Mouse (Mus musculus): ENCODE data around the gene Mgp.

Gene Mgp

DNA sequence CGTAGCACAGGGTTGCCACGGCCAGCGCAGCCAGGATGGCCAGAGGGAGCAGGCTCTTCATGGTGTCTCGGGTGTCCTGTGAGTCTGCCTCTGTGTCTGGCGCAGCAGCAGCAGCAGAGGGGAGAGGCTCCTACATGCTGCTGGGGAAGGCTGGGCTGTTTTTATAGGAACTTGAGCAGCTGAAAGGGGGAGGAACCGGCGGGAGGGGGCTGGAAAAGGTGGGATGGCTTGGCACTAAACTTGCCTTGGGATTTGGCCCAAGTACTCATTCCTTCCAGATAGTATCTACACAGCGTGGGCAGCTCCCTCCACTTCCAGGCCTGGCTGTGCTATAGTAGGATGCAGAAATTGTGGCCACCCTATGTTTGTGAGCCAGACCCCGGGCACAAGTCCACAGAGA is at the start of gene Mgp:
Gene Mgp, minus strand, starts transcription at position 154 of the 400 bp plus-strand sequence.
- no peak for DNase-seq (ENCODE audit: low spot score)

DNA sequence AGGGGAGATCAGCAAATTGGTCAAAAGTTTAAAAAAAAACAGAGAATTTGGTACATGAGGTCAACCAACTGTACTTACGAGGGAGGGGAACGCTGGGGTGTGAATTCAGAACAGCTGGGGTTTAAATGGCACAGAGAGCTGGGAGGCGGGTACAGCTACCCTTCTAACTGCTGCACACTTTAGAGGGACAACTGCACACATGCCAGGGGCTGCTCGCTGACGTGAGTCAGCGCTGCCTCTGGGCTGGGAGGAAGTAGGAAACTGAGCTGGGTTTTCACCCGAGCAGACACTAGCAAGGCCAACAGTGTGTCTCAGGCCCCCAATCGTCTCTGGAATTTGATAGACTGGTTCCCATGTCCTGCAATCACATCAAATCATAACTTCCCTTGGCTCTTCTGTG is 49.4 kb upstream of the Mgp start:
- no peak for DNase-seq (ENCODE audit: low spot score)

DNA sequence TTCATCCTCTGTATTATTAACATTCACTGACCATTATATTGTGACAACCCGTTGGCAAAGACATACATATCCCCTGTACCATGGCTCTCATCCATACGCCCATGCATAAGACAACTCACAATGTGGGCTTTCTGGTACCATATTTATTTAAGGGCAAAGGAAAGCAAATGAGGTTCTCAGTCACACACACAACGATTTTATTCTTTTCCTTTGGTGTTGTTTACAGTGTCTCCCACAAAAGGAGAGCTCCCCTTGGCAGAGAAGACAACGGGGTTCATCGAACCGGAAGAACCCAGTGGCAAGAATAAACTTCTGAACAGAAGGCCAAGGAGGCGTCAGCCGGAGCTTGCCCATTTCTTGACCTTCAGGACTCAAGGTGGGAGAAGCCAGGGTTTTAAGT is 47.9 kb upstream of the Mgp start, which contains the start of gene Pde6h:
Gene Pde6h, plus strand, starts transcription at position 301 of the 400 bp plus-strand sequence.
- no peak for DNase-seq (ENCODE audit: low spot score)

DNA sequence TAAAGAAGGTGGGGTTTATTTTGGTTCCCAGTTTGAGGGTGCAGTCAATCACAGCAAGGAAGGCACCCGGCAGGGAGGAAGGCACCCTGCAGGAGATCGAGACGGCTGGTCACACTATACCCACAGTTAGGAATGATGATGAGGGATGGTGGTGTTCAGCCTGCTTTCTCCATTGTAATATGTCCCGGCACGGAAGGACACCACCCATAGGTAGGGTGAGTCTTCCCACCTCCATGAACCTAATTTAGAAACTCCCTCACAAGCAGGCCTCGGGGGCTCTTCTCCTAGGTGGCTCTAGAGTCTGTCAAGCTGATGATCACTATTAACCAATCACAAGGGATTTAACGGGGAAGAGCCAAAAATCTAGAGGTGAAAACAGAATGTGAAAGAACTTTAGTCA is 47.2 kb upstream of the Mgp start:
- DNase-seq (ENCODE audit: low spot score): no peak

DNA sequence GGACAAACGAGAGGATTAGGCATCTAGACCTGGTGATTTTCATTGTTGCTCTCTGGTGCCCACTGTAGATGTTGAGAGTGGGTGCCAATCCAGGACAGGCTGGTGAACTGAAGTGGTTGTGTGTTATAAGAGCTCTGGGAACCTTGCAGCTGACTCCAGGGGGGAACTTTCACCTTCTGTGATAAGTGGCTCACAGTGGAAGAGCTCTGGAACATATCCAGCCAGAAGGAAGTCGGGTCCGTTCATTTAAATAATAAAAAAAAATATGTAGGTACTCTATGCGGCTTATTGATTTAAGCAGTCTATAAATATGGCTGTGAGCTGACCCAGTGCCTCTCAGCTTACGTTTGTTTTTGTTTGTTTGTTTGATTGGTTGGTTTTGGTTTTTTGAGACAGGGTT is 46.5 kb upstream of the Mgp start, which contains the start of gene Erp27:
Gene Erp27, minus strand, starts transcription at position 101 of the 400 bp plus-strand sequence.
- DNase-seq (ENCODE audit: low spot score): no peak

DNA sequence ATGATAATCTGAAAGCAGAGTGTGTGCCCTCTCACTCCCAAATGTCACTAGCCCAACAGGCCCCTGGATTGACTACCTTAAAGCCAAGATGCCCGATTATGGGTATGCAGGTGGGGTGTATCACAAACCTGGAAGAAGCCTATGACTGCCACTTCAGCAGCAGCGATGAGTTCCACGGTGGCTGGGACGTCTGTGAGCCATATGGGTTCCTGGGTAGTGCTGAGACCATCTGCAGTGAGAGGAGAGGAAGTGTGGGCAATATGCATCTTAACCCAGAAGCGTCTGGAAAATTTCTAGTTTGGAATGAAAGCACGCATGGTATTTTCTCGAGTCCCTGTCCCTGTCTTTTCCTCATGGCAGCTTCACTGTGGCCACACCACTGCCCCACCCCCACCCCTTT is 46.0 kb upstream of the Mgp start:
- DNase-seq (ENCODE audit: low spot score): no peak

DNA sequence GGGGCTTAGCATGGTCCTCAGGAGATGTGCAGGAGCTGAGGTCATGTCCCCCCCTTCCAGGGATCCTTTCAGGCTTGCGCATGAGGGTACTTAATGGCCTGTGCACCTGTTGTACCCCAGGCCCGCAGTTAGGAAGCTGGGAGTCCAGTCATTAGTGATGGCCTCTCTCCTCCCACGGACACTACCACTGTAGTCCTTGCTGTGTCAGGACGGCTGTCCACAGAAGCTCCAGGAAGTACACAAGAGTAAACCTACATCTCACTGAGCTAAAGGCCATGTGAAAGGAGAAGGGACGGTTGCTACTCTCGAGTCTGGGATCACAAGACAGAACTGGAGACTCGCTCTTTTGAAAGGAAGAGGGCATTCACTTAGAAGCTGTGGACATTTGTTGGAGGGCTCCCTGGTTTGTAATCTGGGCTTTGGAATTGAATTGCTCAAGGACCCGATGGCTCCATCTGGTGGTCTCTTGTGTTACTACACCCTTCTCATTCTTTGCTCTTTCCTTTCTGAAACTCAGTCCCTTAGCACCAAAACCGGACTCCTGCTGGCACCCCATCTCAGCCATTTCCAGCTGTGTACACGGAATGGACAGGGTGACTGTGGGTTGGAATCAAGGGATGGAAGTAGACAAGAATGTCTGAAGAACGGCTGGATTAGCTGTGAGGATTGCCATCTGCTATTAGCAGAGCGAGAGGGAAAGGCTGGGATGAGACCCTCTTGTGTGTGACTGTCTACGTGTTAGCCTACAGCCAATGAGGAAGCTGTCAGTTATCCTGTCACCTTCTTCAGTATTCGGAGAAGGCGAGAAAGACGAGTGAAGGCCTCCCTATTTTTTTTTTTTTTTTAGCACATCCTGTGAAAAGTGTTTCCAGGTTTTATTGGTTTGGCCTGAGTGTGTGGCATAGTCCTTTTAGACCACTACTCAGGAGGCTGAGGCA is 45.0 kb upstream of the Mgp start:
- DNase-seq (ENCODE audit: low spot score): peak; percentile 82

DNA sequence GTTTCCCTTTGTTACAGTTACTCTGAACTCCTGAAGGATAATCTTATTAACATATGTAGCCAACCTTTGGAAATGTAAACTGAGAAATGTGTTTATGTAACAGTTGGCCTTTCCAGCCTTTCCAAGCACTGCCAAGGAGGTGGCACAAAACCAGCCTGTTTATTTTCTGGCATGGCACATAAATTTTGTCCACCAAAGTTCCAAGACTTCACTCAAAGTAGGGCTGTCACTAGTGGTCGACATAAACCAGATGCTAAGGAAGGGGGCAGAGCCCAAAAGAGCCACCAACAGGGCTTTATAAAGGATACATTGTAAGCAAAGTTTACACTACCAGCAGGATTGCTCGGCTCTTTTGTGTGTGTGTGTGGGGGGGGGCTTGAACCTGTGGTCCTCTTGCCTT is 42.3 kb upstream of the Mgp start:
- DNase-seq (ENCODE audit: low spot score): no peak

DNA sequence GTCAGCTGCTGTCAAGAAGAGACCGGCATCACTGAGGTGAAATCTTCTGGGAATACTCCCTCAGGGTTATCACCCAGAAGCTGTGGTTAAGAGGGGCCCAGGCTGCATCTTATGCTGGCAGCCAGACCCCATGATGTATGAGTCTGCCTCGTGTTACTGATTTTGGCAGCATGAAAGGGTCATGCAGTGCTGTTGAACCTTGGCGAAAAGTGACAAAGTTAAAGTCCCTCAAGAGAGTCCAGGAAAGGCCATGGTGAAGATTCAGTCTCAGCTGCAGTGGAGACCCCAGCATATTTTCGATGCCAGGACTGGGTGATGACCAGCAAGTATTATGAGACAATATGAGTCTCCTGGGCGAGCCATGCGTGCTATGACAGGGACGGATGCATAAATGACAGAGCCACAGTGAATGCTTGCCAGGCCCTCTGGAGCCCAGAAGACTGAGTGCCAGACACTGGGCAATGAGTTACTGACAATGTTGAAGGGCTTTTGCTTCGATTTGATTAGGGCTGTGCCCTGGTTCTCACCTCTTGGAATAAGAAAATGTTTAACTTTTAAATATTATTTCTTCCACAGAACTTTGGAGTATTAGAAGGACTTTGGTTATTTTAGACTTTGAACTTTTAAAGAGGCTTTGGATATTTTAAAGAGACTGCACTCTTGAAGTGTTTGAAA is 40.2 kb upstream of the Mgp start:
- DNase-seq (ENCODE audit: low spot score): no peak

DNA sequence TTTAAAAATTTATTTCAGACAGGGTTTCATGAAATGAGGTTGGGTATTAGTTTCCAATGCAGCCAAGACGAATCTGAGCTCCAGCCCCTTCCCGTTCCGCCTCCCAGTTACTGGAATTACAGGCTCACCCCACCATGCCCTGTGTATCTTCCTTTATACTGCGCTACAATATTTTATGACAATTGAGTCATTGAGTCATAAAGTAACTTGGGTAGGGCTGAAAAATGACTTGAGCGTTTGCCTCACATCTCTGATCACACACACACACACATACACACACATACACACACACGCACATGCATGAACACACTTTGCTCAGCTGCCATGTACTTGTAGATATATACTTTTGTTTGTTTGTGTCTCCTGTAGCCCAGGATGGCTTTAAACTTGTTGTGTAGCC is 38.6 kb upstream of the Mgp start:
- no peak for DNase-seq (ENCODE audit: low spot score)

DNA sequence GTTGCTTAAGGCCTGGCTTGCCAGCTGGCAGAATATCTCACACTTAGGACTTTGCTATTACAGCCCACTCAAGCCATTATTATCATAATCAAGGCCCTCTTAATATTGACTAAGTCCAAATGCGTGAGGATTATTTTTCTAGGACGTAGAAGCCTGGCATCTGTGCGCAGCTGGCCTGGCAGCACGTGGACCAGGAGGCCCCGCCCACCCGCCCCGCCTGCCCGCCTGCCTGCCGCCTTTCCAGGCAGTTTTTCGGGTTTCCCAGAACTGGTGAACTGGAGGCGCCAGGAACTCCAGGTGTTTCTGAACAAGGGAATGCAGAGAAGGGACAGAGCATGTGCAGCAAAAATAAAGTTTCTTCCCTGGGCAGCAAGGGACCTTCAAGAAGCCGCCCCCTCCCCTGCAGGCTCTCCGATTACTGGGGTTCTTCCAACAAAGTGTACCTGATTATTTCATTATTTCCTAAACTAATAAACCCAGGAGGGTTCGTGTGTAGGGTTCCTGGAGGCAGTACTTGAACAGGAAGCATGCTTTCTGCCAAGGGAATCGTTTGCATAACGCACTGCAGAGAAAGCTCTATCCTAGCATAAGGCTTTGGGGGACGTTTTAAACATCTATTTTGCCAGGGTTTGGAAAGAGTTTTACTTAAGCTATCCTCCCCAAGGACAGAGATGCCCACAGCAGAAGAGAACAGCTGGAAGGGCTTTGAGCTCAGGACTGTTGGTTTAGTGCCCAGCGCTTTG is 37.9 kb upstream of the Mgp start:
- DNase-seq (ENCODE audit: low spot score): no peak

DNA sequence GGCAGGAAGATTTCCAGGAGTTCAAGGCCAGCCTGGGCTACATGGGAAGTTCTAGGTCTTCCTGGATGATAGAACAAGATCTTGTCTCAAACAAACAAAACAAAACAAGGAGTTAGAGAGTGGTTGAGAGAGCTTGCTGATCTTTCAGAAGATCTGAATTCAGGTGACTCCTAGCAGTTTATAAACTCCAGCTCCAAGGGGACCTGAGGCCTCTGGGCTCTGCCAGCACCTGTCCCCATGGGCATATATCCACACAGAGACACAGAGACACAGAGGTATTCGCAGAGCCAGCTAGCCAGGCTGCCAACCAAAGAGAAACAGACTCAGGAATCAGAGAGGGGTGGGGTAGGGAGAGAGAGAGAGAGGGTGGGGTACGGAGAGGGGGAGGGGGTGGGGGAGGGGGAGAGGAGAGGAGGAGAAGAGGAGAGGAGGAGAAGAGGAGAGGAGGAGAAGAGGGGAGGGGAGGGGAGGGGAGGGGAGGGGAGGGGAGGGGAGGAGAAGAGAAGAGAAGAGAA is 37.2 kb upstream of the Mgp start:
- no peak for DNase-seq (ENCODE audit: low spot score)

DNA sequence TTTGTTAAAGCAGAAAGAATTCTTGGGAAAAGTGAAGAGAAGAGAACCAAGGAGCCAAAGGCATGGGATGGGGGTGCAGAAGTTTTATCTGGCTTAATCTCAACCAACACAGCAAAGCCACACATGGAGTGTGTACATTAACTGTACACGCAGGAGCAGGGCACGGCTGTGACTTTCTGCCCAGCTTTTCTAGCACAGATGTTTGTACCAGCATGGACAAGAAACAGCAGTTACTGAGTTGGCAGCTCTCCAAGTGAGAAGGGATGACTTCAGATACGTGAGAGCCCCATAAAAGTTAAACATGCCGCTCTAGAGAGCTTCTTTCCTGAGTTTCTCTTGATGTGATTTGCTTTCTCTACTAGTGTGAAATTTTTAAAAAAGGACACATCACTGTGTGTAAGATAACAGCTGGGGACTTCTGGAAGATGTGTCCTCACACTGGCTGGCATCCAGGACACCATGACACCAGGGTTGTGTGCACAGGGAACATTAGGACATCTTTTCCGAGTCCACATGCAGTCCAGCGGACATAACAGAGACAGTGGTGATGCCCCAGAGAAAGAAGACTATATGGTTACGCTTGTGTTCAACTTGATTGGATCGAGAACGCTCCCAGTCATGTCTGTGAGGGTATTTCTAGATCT is 34.7 kb upstream of the Mgp start:
- DNase-seq (ENCODE audit: low spot score): no peak

DNA sequence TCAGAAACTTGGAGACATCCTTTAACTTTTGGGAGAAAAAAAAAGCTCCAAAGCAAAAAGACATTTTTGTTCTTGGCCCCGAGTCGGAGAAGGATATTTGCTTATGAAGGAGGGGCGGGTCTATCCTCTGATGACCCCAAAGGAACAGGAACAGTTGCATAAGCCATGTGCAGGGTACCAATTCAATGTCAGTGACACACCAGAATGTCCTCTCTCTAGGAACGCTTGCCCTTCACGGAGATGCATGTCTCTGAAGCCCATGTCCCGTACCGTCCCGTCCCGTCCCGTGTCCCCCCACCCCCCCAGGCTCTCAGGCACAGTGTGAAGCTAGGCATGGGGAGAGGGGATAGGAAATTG is 31.3 kb upstream of the Mgp start:
- DNase-seq (ENCODE audit: low spot score): no peak

DNA sequence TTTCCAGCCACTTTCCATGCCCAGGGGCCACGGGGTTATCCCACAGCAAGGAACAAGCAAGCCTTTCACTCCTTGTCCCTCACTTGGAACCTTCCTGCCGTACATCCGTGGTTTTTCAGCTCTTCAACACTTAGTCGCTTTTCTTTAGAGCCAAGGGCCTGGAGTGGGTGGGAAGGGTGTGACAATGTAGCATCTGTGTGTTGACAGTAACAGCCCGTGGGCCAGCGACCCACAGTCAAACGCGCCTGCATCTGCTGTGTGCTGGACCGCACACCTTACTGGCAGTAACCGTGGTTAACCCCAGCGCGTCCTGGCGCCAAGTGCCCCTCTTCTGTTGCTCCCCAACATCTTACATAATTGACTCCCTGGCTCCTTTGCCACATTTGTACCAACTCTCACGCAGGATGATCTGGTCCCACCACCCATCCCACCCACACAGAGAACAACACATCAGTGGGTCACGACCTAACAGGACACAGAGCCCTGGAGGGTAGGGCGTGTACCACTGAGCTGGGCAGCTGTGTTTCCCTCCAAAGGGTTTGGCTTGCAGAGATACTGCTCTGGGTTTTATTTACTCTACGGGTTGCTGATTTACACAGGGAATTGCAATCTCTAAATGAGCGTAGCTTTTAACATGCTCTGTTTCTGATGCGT is 30.8 kb upstream of the Mgp start:
- no peak for DNase-seq (ENCODE audit: low spot score)

DNA sequence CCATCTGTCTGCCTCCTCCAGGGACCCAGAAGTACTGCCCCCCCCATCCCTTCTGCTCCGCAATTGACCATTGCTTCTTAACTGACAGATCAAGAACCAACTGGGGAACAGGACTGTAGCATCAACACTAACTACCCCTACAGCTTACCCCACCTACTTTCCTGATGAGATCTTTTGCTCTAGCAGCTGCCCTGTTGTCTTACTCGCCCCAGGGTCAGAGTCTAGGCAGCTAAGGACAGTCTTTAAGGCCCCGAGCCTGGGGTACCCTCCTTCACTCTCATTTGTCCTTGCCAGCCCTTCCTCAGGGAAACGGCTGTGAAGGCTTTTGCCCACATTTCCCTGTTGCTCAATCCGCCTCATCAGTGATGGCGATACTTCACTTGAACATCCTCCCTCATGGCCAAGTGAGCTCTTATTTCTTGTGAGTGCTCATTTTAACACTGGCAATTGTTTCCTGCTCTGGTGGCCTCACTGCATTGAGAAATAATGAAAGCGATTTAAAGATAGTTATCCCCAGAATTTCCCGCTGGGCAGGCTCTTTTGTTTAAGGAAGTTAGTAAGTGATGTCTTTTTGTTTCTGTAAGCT is 28.4 kb upstream of the Mgp start:
- DNase-seq (ENCODE audit: low spot score): no peak

DNA sequence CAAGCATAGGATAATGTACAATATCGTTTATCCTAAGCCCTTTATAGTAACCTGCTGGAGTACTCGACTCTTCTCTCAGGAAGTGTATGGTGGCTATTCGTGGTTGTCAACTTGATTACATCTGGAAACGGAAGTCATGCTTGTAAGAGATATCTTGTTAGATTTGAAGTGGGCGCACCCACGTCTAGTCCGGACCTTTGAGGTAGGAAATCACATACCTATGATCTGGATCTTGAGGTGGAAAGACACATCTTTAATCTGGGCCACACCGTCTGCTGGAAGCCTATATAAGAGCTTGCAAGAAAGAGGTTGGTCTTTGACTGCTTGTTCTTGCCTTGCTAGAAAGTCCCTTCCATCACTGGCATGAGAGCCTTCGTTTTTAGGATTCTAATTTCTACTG is 26.9 kb upstream of the Mgp start:
- no peak for DNase-seq (ENCODE audit: low spot score)

DNA sequence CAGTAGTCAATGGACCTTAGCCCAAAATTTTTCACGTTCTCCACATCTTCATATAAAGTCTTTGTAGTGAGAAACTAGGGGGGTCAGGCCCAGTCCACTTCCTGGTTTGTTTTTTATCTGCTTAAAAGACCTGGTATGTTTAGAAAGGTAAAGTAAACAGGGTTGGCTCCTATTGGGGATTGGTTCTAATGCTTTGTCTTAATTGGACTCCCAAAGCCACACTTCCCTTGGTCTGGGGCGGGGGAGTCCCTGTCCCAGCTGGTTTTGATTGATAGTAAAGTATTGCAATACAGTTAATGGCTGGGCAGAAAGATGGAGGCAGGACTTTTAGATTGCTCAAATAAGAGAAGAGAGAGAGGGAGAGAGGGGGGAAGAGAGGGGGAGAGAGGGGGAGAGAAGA is 25.4 kb upstream of the Mgp start:
- no peak for DNase-seq (ENCODE audit: low spot score)

DNA sequence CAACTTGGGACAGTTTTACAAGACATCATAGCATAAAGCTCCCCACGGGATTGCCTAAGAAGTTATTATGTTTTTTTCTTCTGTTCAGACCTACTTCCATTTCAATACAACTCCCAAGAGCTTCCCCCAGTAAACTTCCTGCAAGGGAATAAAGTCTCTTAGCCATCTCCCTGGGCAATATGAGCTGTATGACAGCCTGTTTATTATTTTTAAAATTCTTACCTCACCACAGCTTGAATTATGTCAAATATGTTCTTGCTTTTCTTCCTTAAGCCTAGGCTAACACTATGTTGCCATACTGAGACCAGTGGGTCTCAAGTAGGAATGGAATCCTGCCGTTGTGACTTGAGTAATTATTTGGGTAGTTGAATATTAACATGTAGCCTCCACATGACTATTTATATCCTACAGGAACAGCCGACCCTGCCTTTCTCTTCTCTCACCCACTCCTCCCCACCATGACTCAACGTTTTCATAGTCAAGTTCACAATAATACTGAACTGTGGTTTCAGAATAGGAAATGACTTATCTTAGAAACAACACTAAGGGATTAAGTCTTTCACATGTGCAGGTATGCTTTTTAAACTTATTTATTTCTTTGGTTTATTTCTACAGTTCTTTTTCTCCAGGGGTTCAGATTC is 24.9 kb upstream of the Mgp start:
- no peak for DNase-seq (ENCODE audit: low spot score)

DNA sequence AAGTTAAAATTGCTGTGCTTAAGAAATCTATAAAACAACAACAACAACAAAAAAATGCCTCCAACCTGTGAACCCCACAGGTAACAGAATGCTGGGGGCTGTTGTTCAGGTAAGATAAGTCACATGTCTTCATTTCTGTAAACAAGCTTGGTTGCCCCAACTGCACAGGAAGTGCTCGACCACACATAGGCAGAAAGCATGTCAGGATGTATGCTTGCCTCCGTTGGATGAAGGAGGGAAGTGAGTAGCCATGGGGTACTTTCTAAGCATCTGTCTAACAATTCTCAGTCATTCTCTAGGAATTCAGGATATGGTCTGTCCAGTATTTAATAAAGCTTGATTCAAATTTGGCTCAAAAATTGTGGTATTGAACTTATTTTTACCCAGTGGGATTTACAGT is 23.3 kb upstream of the Mgp start:
- DNase-seq (ENCODE audit: low spot score): no peak

DNA sequence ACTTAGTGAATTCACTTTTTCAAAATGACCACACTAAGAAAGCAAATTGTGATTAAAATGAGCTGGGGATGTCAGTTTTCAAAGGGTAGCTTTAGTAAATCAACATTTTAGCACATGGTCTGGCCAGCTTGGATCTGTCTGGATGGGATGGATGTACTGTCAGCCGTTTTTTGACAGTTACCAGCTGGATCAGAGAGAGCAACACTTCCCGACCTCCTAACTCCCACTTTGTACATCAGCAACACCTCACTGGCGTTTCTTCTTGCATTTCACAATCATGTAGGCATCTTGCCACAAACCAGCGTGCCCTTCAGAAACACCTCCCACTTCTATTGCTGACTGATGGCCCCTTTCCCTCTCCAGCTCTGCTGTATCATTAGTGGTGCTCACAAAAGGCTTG is 22.6 kb upstream of the Mgp start:
- DNase-seq (ENCODE audit: low spot score): no peak
